Comparison of ENCODE assay signal across 8 mouse cellular contexts in the genomic region with DNA sequence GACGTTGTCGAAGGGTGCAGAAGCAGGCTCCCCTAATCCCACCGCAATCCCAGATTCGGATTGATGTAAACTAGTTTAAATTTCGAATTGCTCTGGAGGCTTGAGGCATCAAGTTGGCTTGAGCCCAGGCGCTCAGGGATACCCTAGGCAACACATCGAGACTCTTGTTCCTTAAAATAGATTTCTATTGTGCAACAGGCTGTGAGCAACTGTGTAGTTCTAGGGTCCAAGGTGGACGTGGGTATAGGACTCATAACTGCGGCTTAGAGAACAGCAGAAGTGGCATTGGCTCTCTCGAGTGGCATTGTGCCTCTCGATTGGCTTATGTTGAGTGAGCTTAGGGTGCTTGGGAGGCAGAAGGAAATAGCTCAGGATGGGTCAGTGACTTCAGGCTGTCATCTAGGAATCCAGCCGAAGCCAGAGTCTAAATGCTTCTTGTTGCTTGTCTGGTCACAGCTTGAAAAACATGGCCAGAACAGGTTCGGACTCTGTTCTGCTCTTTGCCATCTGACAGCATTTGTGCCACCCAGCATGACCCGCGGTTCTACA. TPM values are rescaled to one million over a fixed set of nuclear protein-coding genes. Genes with fewer than 3 reads are reported as not detected.
DNase-seq lines count a peak whose midpoint lies in the region; ATAC-seq and TF ChIP-seq lines count a peak whose summit lies in the region.

No protein-coding gene starts in this region.

- 4% methylated on average over 15 of the region's 15 CpGs for WGBS in bone marrow, adult 2 months
- WGBS in hindbrain, embryonic 14.5 days, result 24% methylated on average over 15 of the region's 15 CpGs
- WGBS in liver, embryonic 12.5 days (ENCODE audit: insufficient replicate concordance), result 13% methylated on average over 15 of the region's 15 CpGs
- 11% methylated on average over 15 of the region's 15 CpGs for WGBS in olfactory bulb, adult 2 months

- TF ChIP-seq CTCF in gastrocnemius, adult 2 months (IDR thresholded peaks at IDR 0.05), result no peak
- no peak for TF ChIP-seq CTCF in bone marrow, adult 2 months (IDR thresholded peaks at IDR 0.05; ENCODE audit: control insufficient read depth, insufficient read depth, low read length)
- TF ChIP-seq CTCF in olfactory bulb, adult 2 months (IDR thresholded peaks at IDR 0.05; ENCODE audit: insufficient read depth, low read depth, low read length), result no peak

- peaks cover 12% of the 10 kb centered on the region for H3K4me1 ChIP-seq in bone marrow, adult 2 months (ENCODE audit: control insufficient read depth, insufficient read depth, low read length)
- H3K4me1 ChIP-seq in hindbrain, embryonic 14.5 days (replicated peaks; ENCODE audit: control insufficient read depth, insufficient read depth, low read length), result peaks cover 31% of the 10 kb centered on the region
- H3K4me1 ChIP-seq in liver, embryonic 12.5 days, result peaks cover 49% of the 10 kb centered on the region
- H3K4me1 ChIP-seq in olfactory bulb, adult 2 months (ENCODE audit: control insufficient read depth, insufficient read depth, low read length), result peaks cover 23% of the 10 kb centered on the region

- DNase-seq in gastrocnemius, adult 2 months, result peak; percentile 55
- no peak for DNase-seq in gastrocnemius, postnatal 36 days
- DNase-seq in hindbrain, embryonic 14.5 days (ENCODE audit: low spot score), result no peak
- DNase-seq in cerebellum, postnatal 4 days (ENCODE audit: low spot score in 2 of 2), result no peak
- DNase-seq in ovary, postnatal 14 days (ENCODE audit: low spot score), result no peak

- peak overlapping the region; percentile 87 for H3K4me2 ChIP-seq in hindbrain, embryonic 14.5 days (replicated peaks)
- H3K4me2 ChIP-seq in liver, embryonic 12.5 days, result peak overlapping the region; percentile 81

- peaks cover 23% of the 10 kb centered on the region for H3K27me3 ChIP-seq in hindbrain, embryonic 14.5 days (ENCODE audit: control insufficient read depth, insufficient read depth, low read length)
- H3K27me3 ChIP-seq in liver, embryonic 12.5 days (replicated peaks), result peaks cover 32% of the 10 kb centered on the region

- no peak for ATAC-seq in hindbrain, embryonic 14.5 days (ENCODE audit: low FRiP score)
- no peak for ATAC-seq in liver, embryonic 12.5 days

- H3K4me3 ChIP-seq in gastrocnemius, adult 2 months, result peak overlapping the region; percentile 85
- H3K4me3 ChIP-seq in bone marrow, adult 2 months (replicated peaks; ENCODE audit: control insufficient read depth, low read depth, low read length), result peak overlapping the region; percentile 79
- H3K4me3 ChIP-seq in hindbrain, embryonic 14.5 days (replicated peaks; ENCODE audit: low read length), result peak overlapping the region; percentile 81
- H3K4me3 ChIP-seq in liver, embryonic 12.5 days, result peak overlapping the region; percentile 81
- peak overlapping the region; percentile 80 for H3K4me3 ChIP-seq in olfactory bulb, adult 2 months (ENCODE audit: insufficient read depth, low read depth, low read length)

- no peak for TF ChIP-seq POLR2A in bone marrow, adult 2 months (IDR thresholded peaks at IDR 0.05; ENCODE audit: borderline replicate concordance, control insufficient read depth, low read depth, low read length)
- no peak for TF ChIP-seq POLR2A in olfactory bulb, adult 2 months (IDR thresholded peaks at IDR 0.05; ENCODE audit: insufficient read depth, low read depth, low read length)

- H3K9me3 ChIP-seq in hindbrain, embryonic 14.5 days (ENCODE audit: control insufficient read depth, low read length), result no peaks in the 10 kb centered on the region
- H3K9me3 ChIP-seq in liver, embryonic 12.5 days (replicated peaks), result no peaks in the 10 kb centered on the region

- H3K9ac ChIP-seq in hindbrain, embryonic 14.5 days, result peak overlapping the region; percentile 94
- H3K9ac ChIP-seq in liver, embryonic 12.5 days, result peak overlapping the region; percentile 94

- intact Hi-C loops in gastrocnemius, adult 2 months (cut with DNase I), result loop anchor here (5.0 kb wide), 1 partner anchor 116 kb away; a partner anchor contains a TSS
- intact Hi-C loops in gastrocnemius, postnatal 36 days (cut with DNase I), result no loop called here

- peak overlapping the region; percentile 100 for H3K27ac ChIP-seq in gastrocnemius, adult 2 months
- H3K27ac ChIP-seq in bone marrow, adult 2 months (ENCODE audit: control insufficient read depth, insufficient read depth, low read depth, low read length, poor library complexity), result peak overlapping the region; percentile 100
- peak overlapping the region; percentile 99 for H3K27ac ChIP-seq in hindbrain, embryonic 14.5 days
- peak overlapping the region; percentile 98 for H3K27ac ChIP-seq in liver, embryonic 12.5 days
- H3K27ac ChIP-seq in olfactory bulb, adult 2 months (ENCODE audit: insufficient read depth, low read depth, low read length), result peak overlapping the region; percentile 87

- H3K36me3 ChIP-seq in hindbrain, embryonic 14.5 days (replicated peaks; ENCODE audit: control insufficient read depth, insufficient read depth), result peaks cover 18% of the 10 kb centered on the region
- peaks cover 21% of the 10 kb centered on the region for H3K36me3 ChIP-seq in liver, embryonic 12.5 days

RNA-seq across cellular contexts. Expression of a gene that starts 0.6 kb away (rescaled TPM):
- 100 to 1,000 TPM; 136 to 146 TPM for total RNA-seq in gastrocnemius, adult 2 months (2021)
- total RNA-seq in gastrocnemius, postnatal 36 days (2021), result 100 to 1,000 TPM; 131 TPM
- polyA plus RNA-seq in bone marrow, adult 2 months (2011; ENCODE audit: insufficient read depth, insufficient read length, low replicate concordance, missing spikeins), result 132 and 135 TPM in 2 replicates
- 178 and 179 TPM in 2 replicates for polyA plus RNA-seq in hindbrain, embryonic 14.5 days (2014; fragmentation: Nextera tagmentation; extraction: Ambion mirVana)
- polyA plus RNA-seq in liver, embryonic 12.5 days (2016; fragmentation: Nextera tagmentation; extraction: Ambion mirVana), result 145 and 148 TPM in 2 replicates
- 648 TPM in 1 of 2 replicates, not detected in the other for polyA plus RNA-seq in olfactory bulb, adult 2 months (2012; ENCODE audit: insufficient read depth, insufficient read length, low replicate concordance, missing spikeins)

RNA-seq across cellular contexts. Expression of a gene that starts 4.1 kb away (rescaled TPM):
- 100 to 1,000 TPM in 1 of 2 experiments, 10 to 100 TPM in 1; 76.2 to 106 TPM for total RNA-seq in gastrocnemius, adult 2 months (2021)
- total RNA-seq in gastrocnemius, postnatal 36 days (2021), result 10 to 100 TPM; 68.7 to 83.7 TPM
- polyA plus RNA-seq in bone marrow, adult 2 months (2011; ENCODE audit: insufficient read depth, insufficient read length, low replicate concordance, missing spikeins), result 123 and 183 TPM in 2 replicates
- polyA plus RNA-seq in hindbrain, embryonic 14.5 days (2014; fragmentation: Nextera tagmentation; extraction: Ambion mirVana), result 173 and 184 TPM in 2 replicates
- polyA plus RNA-seq in liver, embryonic 12.5 days (2016; fragmentation: Nextera tagmentation; extraction: Ambion mirVana), result 133 and 134 TPM in 2 replicates
- not detected in 2 replicates for polyA plus RNA-seq in olfactory bulb, adult 2 months (2012; ENCODE audit: insufficient read depth, insufficient read length, low replicate concordance, missing spikeins)

RNA-seq across cellular contexts. Expression of a gene that starts 15.9 kb away (rescaled TPM):
- under 1 TPM; 0.51 to 0.92 TPM for total RNA-seq in gastrocnemius, adult 2 months (2021)
- total RNA-seq in gastrocnemius, postnatal 36 days (2021), result under 1 TPM; 0.57 to 0.74 TPM
- polyA plus RNA-seq in bone marrow, adult 2 months (2011; ENCODE audit: insufficient read depth, insufficient read length, low replicate concordance, missing spikeins), result 0.83 and 4.1 TPM in 2 replicates
- 6.2 and 6.4 TPM in 2 replicates for polyA plus RNA-seq in hindbrain, embryonic 14.5 days (2014; fragmentation: Nextera tagmentation; extraction: Ambion mirVana)
- 0.77 and 1.4 TPM in 2 replicates for polyA plus RNA-seq in liver, embryonic 12.5 days (2016; fragmentation: Nextera tagmentation; extraction: Ambion mirVana)
- not detected in 2 replicates for polyA plus RNA-seq in olfactory bulb, adult 2 months (2012; ENCODE audit: insufficient read depth, insufficient read length, low replicate concordance, missing spikeins)

RNA-seq across cellular contexts. Expression of a gene that starts 28.9 kb away (rescaled TPM):
- 1 to 10 TPM; 3.3 to 4.4 TPM for total RNA-seq in gastrocnemius, adult 2 months (2021)
- 1 to 10 TPM; 3.9 to 4.0 TPM for total RNA-seq in gastrocnemius, postnatal 36 days (2021)
- polyA plus RNA-seq in bone marrow, adult 2 months (2011; ENCODE audit: insufficient read depth, insufficient read length, low replicate concordance, missing spikeins), result 9.6 and 10.0 TPM in 2 replicates
- polyA plus RNA-seq in hindbrain, embryonic 14.5 days (2014; fragmentation: Nextera tagmentation; extraction: Ambion mirVana), result 37.9 and 40.8 TPM in 2 replicates
- polyA plus RNA-seq in liver, embryonic 12.5 days (2016; fragmentation: Nextera tagmentation; extraction: Ambion mirVana), result 16.2 and 20.0 TPM in 2 replicates
- not detected in 2 replicates for polyA plus RNA-seq in olfactory bulb, adult 2 months (2012; ENCODE audit: insufficient read depth, insufficient read length, low replicate concordance, missing spikeins)

RNA-seq across cellular contexts. Expression of a gene that starts 39.8 kb away (rescaled TPM):
- 10 to 100 TPM; 71.3 to 71.5 TPM for total RNA-seq in gastrocnemius, adult 2 months (2021)
- 10 to 100 TPM; 62.1 to 63.2 TPM for total RNA-seq in gastrocnemius, postnatal 36 days (2021)
- polyA plus RNA-seq in bone marrow, adult 2 months (2011; ENCODE audit: insufficient read depth, insufficient read length, low replicate concordance, missing spikeins), result 163 and 286 TPM in 2 replicates
- polyA plus RNA-seq in hindbrain, embryonic 14.5 days (2014; fragmentation: Nextera tagmentation; extraction: Ambion mirVana), result 268 and 271 TPM in 2 replicates
- 201 and 203 TPM in 2 replicates for polyA plus RNA-seq in liver, embryonic 12.5 days (2016; fragmentation: Nextera tagmentation; extraction: Ambion mirVana)
- 700 TPM in 1 of 2 replicates, not detected in the other for polyA plus RNA-seq in olfactory bulb, adult 2 months (2012; ENCODE audit: insufficient read depth, insufficient read length, low replicate concordance, missing spikeins)

Comparison
In these comparisons a context has a peak if more than half of its experiments do, and no peak if none do; other contexts are left out.
1. RNA of a gene that starts 4.1 kb away (polyA plus RNA-seq): 173 to 184 TPM in hindbrain, embryonic 14.5 days, 123 to 183 TPM in bone marrow, adult 2 months and 133 to 134 TPM in liver, embryonic 12.5 days; not detected in olfactory bulb, adult 2 months; every median in the first group is over 100 times any median in the second.
2. Peak in every context shown above with its lines, with median percentiles within 50 percentile points of each other: H3K27ac ChIP-seq and H3K4me3 ChIP-seq.